Mouse (Mus musculus): ENCODE measurements around the gene Il1f5. TPM values are rescaled to one million over a fixed set of nuclear protein-coding genes. Genes with fewer than 3 reads are reported as not detected.

Gene Il1f5
- 0.28 TPM for polyA plus RNA-seq (2015; fragmentation: Illumina TruSeq; extraction: RNeasy Lipid Tissue Mini Kit (QIAGEN cat#74804); ENCODE audit: low read depth, low replicate concordance)

GRCm38 (mm10) chr2:24276654-24277053 is at the start of gene Il1f5:
Gene Il1f5, plus strand, starts transcription at chr2:24276954.

GRCm38 (mm10) chr2:24290896-24291295 is 14.1 kb downstream of the Il1f5 start, which contains the start of gene Il1f10:
Gene Il1f10, plus strand, starts transcription at chr2:24291196.

Other genes starting within 250 kb of the Il1f5 start
- gene Hnmt, start 227.6 kb upstream of the Il1f5 start, polyA plus RNA-seq (2015; fragmentation: Illumina TruSeq; extraction: RNeasy Lipid Tissue Mini Kit (QIAGEN cat#74804); ENCODE audit: low read depth, low replicate concordance): 50.1 TPM
- gene Tbpl2, start 180.4 kb upstream of the Il1f5 start, polyA plus RNA-seq (2015; fragmentation: Illumina TruSeq; extraction: RNeasy Lipid Tissue Mini Kit (QIAGEN cat#74804); ENCODE audit: low read depth, low replicate concordance): not detected
- gene Il1f8, start 123.8 kb upstream of the Il1f5 start, polyA plus RNA-seq (2015; fragmentation: Illumina TruSeq; extraction: RNeasy Lipid Tissue Mini Kit (QIAGEN cat#74804); ENCODE audit: low read depth, low replicate concordance): not detected
- gene Il1f9, start 90.5 kb upstream of the Il1f5 start, polyA plus RNA-seq (2015; fragmentation: Illumina TruSeq; extraction: RNeasy Lipid Tissue Mini Kit (QIAGEN cat#74804); ENCODE audit: low read depth, low replicate concordance): not detected
- not detected for gene Il1f6, start 61.5 kb upstream of the Il1f5 start, polyA plus RNA-seq (2015; fragmentation: Illumina TruSeq; extraction: RNeasy Lipid Tissue Mini Kit (QIAGEN cat#74804); ENCODE audit: low read depth, low replicate concordance)
- not detected for gene Il1f10, start 14.2 kb downstream of the Il1f5 start, polyA plus RNA-seq (2015; fragmentation: Illumina TruSeq; extraction: RNeasy Lipid Tissue Mini Kit (QIAGEN cat#74804); ENCODE audit: low read depth, low replicate concordance)
- gene Il1rn, start 59.9 kb downstream of the Il1f5 start, polyA plus RNA-seq (2015; fragmentation: Illumina TruSeq; extraction: RNeasy Lipid Tissue Mini Kit (QIAGEN cat#74804); ENCODE audit: low read depth, low replicate concordance): not detected
- gene Psd4, start 90.6 kb downstream of the Il1f5 start, polyA plus RNA-seq (2015; fragmentation: Illumina TruSeq; extraction: RNeasy Lipid Tissue Mini Kit (QIAGEN cat#74804); ENCODE audit: low read depth, low replicate concordance): 0.51 TPM
- 0.22 TPM for gene Pax8, start 198.6 kb downstream of the Il1f5 start, polyA plus RNA-seq (2015; fragmentation: Illumina TruSeq; extraction: RNeasy Lipid Tissue Mini Kit (QIAGEN cat#74804); ENCODE audit: low read depth, low replicate concordance)